Mouse (Mus musculus) adrenal gland, postnatal 4 days (tissue): ENCODE data around the gene Larp6. TPM values are rescaled to one million over a fixed set of nuclear protein-coding genes. Genes with fewer than 3 reads are reported as not detected.
A peak's percentile ranks its signal among the peaks of the same experiment; 100 is the strongest.

Source experiments
- DNase-seq, 2 experiments: peaks; one replicate each; pipeline ENCODE4 v3.0.0; 2021 to 2022; ENCODE audit warnings: low spot score in 2 of 2, mixed read lengths in 2 of 2
- total RNA-seq, 2 experiments: library from RNA; stranded (reverse); gene quantifications; 2 replicates each; pipeline ENCODE4 v1.2.3; 2021

Gene Larp6
- total RNA-seq, 2 experiments from 2014 or later = 3.8 to 4.1 TPM

- no peak for DNase-seq
Measured at GRCm38 (mm10) chr9:60714191-60714590, 1.4 kb downstream of the Larp6 start.

GRCm38 (mm10) chr9:60715271-60715670 lies 2.5 kb downstream of the Larp6 start:
- no peak for DNase-seq

- no peak for DNase-seq
Measured at GRCm38 (mm10) chr9:60715828-60716227, 3.0 kb downstream of the Larp6 start.

- DNase-seq = no peak
Measured at GRCm38 (mm10) chr9:60718284-60718683, 5.5 kb downstream of the Larp6 start.

- no peak for DNase-seq
Measured at GRCm38 (mm10) chr9:60719687-60720086, 6.9 kb downstream of the Larp6 start.

- DNase-seq = no peak
Measured at GRCm38 (mm10) chr9:60724968-60725367, 12.2 kb downstream of the Larp6 start.

GRCm38 (mm10) chr9:60734321-60734720 lies 21.5 kb downstream of the Larp6 start:
- DNase-seq = no peak

- no peak for DNase-seq
Measured at GRCm38 (mm10) chr9:60739126-60739525, 26.3 kb downstream of the Larp6 start.

GRCm38 (mm10) chr9:60741436-60741835 lies 28.6 kb downstream of the Larp6 start:
- no peak for DNase-seq

- DNase-seq = no peak
Measured at GRCm38 (mm10) chr9:60742516-60742915, 29.7 kb downstream of the Larp6 start.

GRCm38 (mm10) chr9:60743180-60743900 lies 30.6 kb downstream of the Larp6 start:
- DNase-seq = no peak

GRCm38 (mm10) chr9:60744171-60744969 lies 31.6 kb downstream of the Larp6 start:
- DNase-seq = peak in 1 of 2 experiments; percentile 25

- DNase-seq = no peak
Measured at GRCm38 (mm10) chr9:60744971-60745370, 32.2 kb downstream of the Larp6 start.

- DNase-seq = no peak
Measured at GRCm38 (mm10) chr9:60746561-60746960, 33.8 kb downstream of the Larp6 start.

GRCm38 (mm10) chr9:60747672-60748071 lies 34.9 kb downstream of the Larp6 start:
- DNase-seq = no peak

GRCm38 (mm10) chr9:60748191-60748590 lies 35.4 kb downstream of the Larp6 start:
- DNase-seq = no peak

- DNase-seq = no peak
Measured at GRCm38 (mm10) chr9:60749105-60749504, 36.3 kb downstream of the Larp6 start.

GRCm38 (mm10) chr9:60751098-60751497 lies 38.3 kb downstream of the Larp6 start:
- no peak for DNase-seq

GRCm38 (mm10) chr9:60751971-60752370 lies 39.2 kb downstream of the Larp6 start:
- DNase-seq = no peak

GRCm38 (mm10) chr9:60752636-60753035 lies 39.8 kb downstream of the Larp6 start:
- DNase-seq = no peak

- peak in 1 of 2 experiments; percentile 34 for DNase-seq
Measured at GRCm38 (mm10) chr9:60756258-60756657, 43.5 kb downstream of the Larp6 start.
